Mouse (Mus musculus) embryonic facial prominence, embryonic 13.5 days (tissue): ENCODE data around the gene Ptpn7. TPM values are rescaled to one million over a fixed set of nuclear protein-coding genes. Genes with fewer than 3 reads are reported as not detected.
A peak's percentile ranks its signal among the peaks of the same experiment; 100 is the strongest.

ENCODE experiments used
- ATAC-seq: fragments of 200-750 bp; cut with Nextera tagmentation; 2 replicates; pipeline ENCODE4 v1.8.0; 2017; ENCODE audit warnings: low read depth; ENCODE audit not compliant: insufficient number of reproducible peaks, insufficient read depth, low FRiP score, low TSS enrichment
- H3K27ac ChIP-seq: fragments of 300-500 bp; sonication (generic); 2 replicates; pipeline ENCODE4 v1.5.1; 2015; ENCODE audit warnings: moderate library complexity, mild to moderate bottlenecking, inconsistent platforms
- H3K27me3 ChIP-seq: fragments of 300-500 bp; sonication (generic); 2 replicates; pipeline ENCODE4 v1.6.1; 2015; ENCODE audit warnings: mild to moderate bottlenecking, inconsistent platforms
- H3K36me3 ChIP-seq: fragments of 300-500 bp; sonication (generic); 2 replicates; pipeline ENCODE4 v1.6.1; 2015; ENCODE audit warnings: mild to moderate bottlenecking, inconsistent platforms
- H3K4me1 ChIP-seq: fragments of 300-500 bp; sonication (generic); 2 replicates; pipeline ENCODE4 v1.6.1; 2015; ENCODE audit warnings: inconsistent platforms
- H3K4me2 ChIP-seq: fragments of 300-500 bp; sonication (generic); 2 replicates; pipeline ENCODE4 v1.6.1; 2015; ENCODE audit warnings: moderate library complexity, mild to moderate bottlenecking, inconsistent platforms
- H3K4me3 ChIP-seq: fragments of 300-500 bp; sonication (generic); 2 replicates; pipeline ENCODE4 v1.5.1; 2015; ENCODE audit warnings: mild to moderate bottlenecking, inconsistent platforms
- H3K9ac ChIP-seq: fragments of 300-500 bp; sonication (generic); 2 replicates; pipeline ENCODE4 v1.6.1; 2015; ENCODE audit warnings: mild to moderate bottlenecking, inconsistent platforms
- H3K9me3 ChIP-seq: fragments of 300-500 bp; sonication (generic); 2 replicates; pipeline ENCODE4 v1.6.1; 2016; ENCODE audit warnings: inconsistent platforms
- WGBS: fragments of 180-500 bp; shearing (Covaris S2); methylation state at CpG from one replicate; pipeline ENCODE4 v1.1.7; 2015; ENCODE audit warnings: mixed read lengths; 5-methylcytosine and 5-hydroxymethylcytosine counted together
- polyA plus RNA-seq: library from polyadenylated mRNA; unstranded; fragments of >200 nt; fragmentation: Nextera tagmentation; extraction: Ambion mirVana; gene quantifications from 2 replicates; pipeline ENCODE4 v1.2.1, GENCODE M21; 2015

Ptpn7 gene
- polyA plus RNA-seq, 1 experiment from 2014 or later, result 2.2 TPM

DNA sequence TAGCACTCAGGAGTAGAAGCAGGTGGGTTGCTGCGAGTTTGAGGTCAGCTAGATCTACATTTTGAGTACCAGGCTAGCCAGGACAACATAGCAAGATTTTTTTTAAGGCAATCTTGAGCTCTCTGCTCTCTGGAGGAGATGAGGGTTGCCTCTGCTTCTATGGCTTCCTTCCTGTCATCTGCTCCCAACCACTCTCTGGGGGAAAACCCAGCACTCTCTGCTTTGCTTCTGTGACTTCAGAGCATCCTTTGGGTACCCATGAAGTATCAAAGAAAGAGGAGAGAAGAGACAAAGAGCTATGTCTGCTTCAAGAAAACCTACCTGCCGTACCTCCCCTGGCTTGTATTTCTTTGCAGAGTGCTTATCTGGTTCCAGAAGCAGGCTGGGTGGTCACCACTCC is 11.4 kb downstream of the Ptpn7 start:
- no peak for ATAC-seq
- Histone ChIP-seq H3K9ac (no peak overlapping the region), H3K9me3 (no peaks in the 10 kb centered on the region), H3K4me1 (peaks cover 22% of the 10 kb centered on the region), H3K27me3 (0 out of 2 replicates have a peak, but pooled peaks cover 4% of the 10 kb centered on the region), H3K36me3 (no peaks in the 10 kb centered on the region), H3K27ac (no peak overlapping the region), H3K4me3 (no peak overlapping the region), H3K4me2 (no peak overlapping the region)
- 81% methylated on average over 2 of the region's 2 CpGs for WGBS

DNA sequence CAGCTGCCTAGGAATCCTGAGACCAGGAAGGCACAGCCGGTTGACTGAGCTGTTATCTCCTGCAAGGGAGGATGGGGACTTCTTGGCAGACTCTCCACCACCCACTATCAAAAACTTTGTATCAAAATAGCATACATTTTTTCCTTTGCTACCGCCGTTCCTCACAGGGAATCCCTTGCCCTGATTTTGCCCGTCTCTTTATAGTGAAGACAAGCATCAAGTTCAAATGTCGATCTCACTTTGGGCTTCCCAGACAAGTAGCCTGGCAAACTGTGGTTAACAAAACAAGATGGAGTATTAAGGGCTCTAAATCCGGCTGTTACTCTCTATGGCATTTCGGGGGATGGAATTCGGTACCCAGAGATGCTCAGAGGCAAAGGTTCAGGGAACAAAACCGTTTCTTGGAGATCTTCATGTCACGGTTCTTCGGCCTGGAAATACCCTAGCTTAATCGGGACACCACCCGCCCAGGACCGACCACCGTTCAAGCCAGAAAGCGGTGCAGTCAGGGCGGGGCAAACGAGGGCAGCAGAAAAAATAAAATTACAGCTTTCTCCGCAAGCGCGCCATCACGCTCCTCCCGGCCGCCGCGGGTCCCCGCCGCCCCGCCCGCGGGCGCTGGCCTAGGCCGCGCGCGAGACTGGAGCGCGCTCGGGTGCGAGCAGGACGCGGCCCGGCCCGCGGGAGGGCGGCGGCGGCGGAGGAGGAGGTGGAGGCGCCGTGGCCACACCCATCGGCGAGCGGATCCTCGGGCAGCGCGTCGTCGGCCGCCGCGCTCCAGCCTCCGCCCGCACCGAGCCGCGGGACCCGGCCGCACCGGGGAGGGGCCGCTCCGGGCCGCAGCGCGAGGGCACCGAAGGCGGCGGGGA is 13.8 kb downstream of the Ptpn7 start, which contains the start of gene Arl8a:
Arl8a (plus strand) TSS at position 748 of the 869 bp plus-strand sequence.
- peaks cover 4% of the 10 kb centered on the region for H3K36me3 ChIP-seq
- ATAC-seq, result peak; percentile 70
- under 1% methylated on average over 65 of the region's 78 CpGs for WGBS
- peak within 1 kb of the TSS; percentile 83 for H3K4me3 ChIP-seq
- H3K27ac ChIP-seq, result peak within 1 kb of the TSS; percentile 94
- H3K4me1 ChIP-seq, result peaks cover 35% of the 10 kb centered on the region
- peak within 1 kb of the TSS; percentile 81 for H3K4me2 ChIP-seq
- H3K9me3 ChIP-seq, result no peaks in the 10 kb centered on the region
- H3K9ac ChIP-seq, result peak within 1 kb of the TSS; percentile 93
- 0 out of 2 replicates have a peak, but pooled peaks cover 4% of the 10 kb centered on the region for H3K27me3 ChIP-seq

DNA sequence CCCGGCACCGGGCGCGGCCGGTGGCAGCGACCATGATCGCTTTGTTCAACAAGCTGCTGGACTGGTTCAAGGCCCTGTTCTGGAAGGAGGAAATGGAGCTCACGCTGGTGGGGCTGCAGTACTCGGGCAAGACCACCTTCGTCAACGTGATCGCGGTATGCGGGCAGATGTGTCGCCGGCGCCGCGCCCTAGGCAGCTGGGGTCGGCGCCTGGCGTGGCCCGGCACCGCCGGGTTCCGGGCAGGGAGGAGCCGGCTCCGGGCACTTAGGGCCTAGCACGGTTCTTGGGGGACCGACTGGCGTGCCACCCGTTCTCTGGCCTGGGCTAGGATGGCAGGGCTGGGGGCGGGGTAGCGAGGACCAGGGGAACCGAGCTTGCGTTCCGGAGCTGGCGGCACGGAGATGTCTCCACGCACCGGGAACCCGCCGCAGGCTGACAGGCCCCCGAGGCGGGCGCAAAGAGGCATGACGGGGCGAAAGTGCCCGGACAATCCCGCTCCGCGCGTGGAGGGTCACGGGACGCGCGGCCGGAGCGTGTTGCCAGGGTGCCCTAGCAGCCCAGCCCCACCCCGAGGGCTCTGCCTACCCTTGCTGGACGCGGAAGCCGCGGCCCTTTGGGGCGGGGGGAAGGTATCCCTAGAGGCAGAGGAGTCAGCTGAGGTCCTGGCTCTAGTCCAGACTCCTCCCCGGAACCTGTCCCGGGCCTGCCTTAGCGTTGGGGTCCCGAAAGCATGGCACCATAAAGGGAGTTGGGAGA is 14.6 kb downstream of the Ptpn7 start:
- Histone ChIP-seq H3K4me2 (peak overlapping the region; percentile 81), H3K4me3 (peak overlapping the region; percentile 83), H3K27ac (peak overlapping the region; percentile 94), H3K9ac (peak overlapping the region; percentile 93), H3K9me3 (no peaks in the 10 kb centered on the region), H3K4me1 (peaks cover 36% of the 10 kb centered on the region), H3K36me3 (peaks cover 10% of the 10 kb centered on the region), H3K27me3 (0 out of 2 replicates have a peak, but pooled peaks cover 4% of the 10 kb centered on the region)
- peak; percentile 21 for ATAC-seq
- under 1% methylated on average over 69 of the region's 69 CpGs for WGBS

DNA sequence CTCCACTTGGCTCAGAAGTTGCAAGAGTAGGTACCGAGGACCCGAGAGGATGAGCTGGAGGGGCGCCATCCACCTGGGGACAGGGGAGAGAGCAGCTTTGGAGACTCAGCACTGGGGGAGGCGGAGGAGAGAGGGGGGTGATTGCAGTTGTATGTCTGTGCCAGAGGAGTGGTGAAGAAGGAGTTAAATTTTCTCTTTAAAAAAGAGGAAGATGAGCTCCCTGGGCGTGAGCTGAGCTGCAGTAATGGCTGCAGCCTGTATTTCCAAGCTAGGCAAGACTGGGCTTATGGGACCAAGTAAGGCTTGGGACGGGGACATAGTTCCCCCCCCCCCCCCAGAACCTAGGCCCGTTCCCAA is 15.2 kb downstream of the Ptpn7 start:
- H3K4me3 ChIP-seq, result peak overlapping the region; percentile 83
- no peaks in the 10 kb centered on the region for H3K9me3 ChIP-seq
- peaks cover 42% of the 10 kb centered on the region for H3K4me1 ChIP-seq
- H3K4me2 ChIP-seq, result peak overlapping the region; percentile 81
- 0 out of 2 replicates have a peak, but pooled peaks have one; percentile 2 for ATAC-seq
- 0 out of 2 replicates have a peak, but pooled peaks cover 4% of the 10 kb centered on the region for H3K27me3 ChIP-seq
- peaks cover 15% of the 10 kb centered on the region for H3K36me3 ChIP-seq
- peak overlapping the region; percentile 94 for H3K27ac ChIP-seq
- 0% methylated on average over 7 of the region's 7 CpGs for WGBS
- peak overlapping the region; percentile 93 for H3K9ac ChIP-seq

DNA sequence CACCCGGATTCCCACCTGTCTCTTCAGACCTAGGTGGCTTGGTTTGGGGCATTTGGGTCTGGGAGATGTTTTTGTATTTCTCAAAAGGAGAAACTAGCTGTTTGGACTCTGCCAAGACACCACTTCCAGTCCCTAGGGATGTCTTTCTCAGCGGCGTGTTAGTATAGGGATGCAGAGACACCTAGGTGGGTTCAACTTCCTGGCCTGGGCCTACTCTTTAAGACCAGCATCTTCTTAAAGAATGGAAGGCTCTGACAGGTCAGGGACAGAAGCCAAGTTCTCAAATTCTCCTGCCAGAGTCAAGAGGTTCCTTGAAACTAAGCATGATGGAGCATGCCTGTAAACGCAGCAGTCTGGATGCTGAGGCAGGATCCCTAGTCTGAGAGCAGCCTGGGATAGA is 16.0 kb downstream of the Ptpn7 start:
- Histone ChIP-seq H3K9ac (peak overlapping the region; percentile 93), H3K4me1 (peaks cover 43% of the 10 kb centered on the region), H3K4me3 (peak overlapping the region; percentile 83), H3K27ac (peak overlapping the region; percentile 94), H3K36me3 (peaks cover 15% of the 10 kb centered on the region), H3K27me3 (0 out of 2 replicates have a peak, but pooled peaks cover 3% of the 10 kb centered on the region), H3K9me3 (no peaks in the 10 kb centered on the region), H3K4me2 (peak overlapping the region; percentile 81)
- WGBS, result 55% methylated on average over 4 of the region's 4 CpGs
- no peak for ATAC-seq

DNA sequence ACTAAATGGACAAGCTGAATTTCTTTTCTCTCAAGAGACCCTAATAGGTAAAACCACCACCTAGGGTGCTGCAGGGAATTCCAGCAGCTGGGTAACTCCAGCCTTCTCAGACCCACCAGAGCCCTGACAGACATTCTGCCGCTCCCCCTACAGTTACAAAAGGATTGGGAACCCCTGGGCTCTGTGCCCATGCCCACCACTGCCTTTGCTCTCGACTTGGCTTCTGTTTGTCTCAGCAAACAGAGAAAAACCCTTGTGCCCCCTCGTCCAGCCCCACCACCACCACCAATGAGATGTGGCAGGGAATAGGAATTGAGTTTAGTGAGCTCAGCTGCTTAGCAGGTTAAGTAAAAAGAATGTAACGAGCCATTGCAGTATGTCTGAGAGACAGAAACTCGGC is 16.5 kb downstream of the Ptpn7 start:
- WGBS, result 65% methylated on average over 5 of the region's 5 CpGs
- Histone ChIP-seq H3K4me3 (no peak overlapping the region), H3K27me3 (no peaks in the 10 kb centered on the region), H3K36me3 (peaks cover 15% of the 10 kb centered on the region), H3K9ac (no peak overlapping the region), H3K4me1 (peaks cover 45% of the 10 kb centered on the region), H3K9me3 (no peaks in the 10 kb centered on the region), H3K27ac (peak overlapping the region; percentile 94), H3K4me2 (peak overlapping the region; percentile 81)
- ATAC-seq, result no peak

DNA sequence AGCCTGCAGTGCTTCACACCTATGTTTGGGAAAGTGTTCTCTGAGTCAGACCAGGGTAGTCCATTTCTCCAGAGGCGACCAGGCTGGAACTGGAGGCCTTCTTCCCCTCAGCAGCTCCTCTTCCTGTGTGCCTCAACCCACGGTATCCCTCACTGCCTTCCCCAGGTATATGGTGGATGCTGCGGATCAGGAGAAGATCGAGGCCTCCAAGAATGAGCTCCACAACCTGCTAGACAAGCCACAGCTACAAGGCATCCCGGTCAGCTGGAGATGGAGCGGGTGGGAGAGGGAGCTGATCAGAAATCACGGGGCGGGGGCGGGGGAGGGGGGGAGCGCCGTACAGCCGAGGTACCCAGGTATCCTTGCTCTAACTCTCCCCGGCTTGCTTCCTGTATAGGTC is 21.5 kb downstream of the Ptpn7 start:
- Histone ChIP-seq H3K27me3 (no peaks in the 10 kb centered on the region), H3K4me2 (peak overlapping the region; percentile 53), H3K4me1 (peaks cover 45% of the 10 kb centered on the region), H3K9ac (peak overlapping the region; percentile 69), H3K36me3 (peaks cover 35% of the 10 kb centered on the region), H3K9me3 (no peaks in the 10 kb centered on the region), H3K27ac (peak overlapping the region; percentile 89), H3K4me3 (peak overlapping the region; percentile 25; the same call in 1 of the 2 replicates)
- ATAC-seq, result no peak
- 18% methylated on average over 13 of the region's 13 CpGs for WGBS

DNA sequence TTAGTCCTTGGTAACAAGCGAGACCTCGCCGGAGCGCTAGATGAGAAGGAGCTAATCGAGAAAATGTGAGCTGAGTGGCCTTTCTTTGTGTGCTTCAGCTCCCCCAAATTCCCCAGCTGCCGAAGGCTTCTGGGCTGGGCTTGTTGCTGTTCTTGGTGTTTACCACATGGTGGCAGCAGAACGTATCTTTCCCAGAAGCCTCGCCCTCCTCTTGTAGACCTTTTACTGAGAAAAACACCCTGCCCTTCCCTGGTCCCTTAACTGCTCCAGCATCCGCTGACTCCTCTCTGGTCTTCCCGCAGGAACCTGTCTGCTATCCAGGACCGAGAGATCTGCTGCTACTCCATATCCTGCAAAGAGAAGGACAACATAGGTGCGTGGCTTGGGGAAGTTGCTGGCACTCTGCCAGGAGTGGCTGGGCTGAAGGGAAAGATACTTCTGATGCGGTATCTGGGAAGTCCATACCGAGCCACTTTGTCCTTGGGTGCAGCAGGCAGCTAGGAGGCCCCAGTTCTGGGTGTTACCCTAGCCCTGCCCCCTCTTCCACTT is 22.0 kb downstream of the Ptpn7 start:
- Histone ChIP-seq H3K27me3 (no peaks in the 10 kb centered on the region), H3K9me3 (no peaks in the 10 kb centered on the region), H3K4me3 (peak overlapping the region; percentile 25; the same call in 1 of the 2 replicates), H3K27ac (peak overlapping the region; percentile 89), H3K9ac (peak overlapping the region; percentile 69), H3K36me3 (peaks cover 35% of the 10 kb centered on the region), H3K4me2 (peak overlapping the region; percentile 53), H3K4me1 (peaks cover 44% of the 10 kb centered on the region)
- WGBS, result 4% methylated on average over 14 of the region's 14 CpGs
- peak; percentile 40 for ATAC-seq

DNA sequence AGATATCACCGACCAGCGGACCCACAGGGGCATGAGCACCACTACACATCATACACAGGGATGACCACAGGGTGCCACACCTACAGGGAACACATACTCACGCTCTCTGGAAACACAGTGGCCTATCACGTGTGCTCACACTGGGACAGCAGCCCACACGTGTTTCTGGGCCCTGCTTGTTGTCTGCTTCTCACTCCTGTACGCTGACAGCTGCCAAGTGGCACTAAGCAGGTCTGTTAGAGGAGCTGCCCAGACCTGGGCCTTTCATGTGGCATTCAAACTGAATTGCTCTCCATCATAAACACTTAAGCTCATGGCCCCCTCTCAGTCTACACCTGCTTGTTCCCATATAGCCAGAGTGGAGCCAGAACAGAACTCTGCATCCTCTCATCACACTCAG is 23.8 kb downstream of the Ptpn7 start:
- Histone ChIP-seq H3K4me1 (peaks cover 34% of the 10 kb centered on the region), H3K4me2 (no peak overlapping the region), H3K27me3 (no peaks in the 10 kb centered on the region), H3K9ac (no peak overlapping the region), H3K9me3 (no peaks in the 10 kb centered on the region), H3K36me3 (peaks cover 31% of the 10 kb centered on the region), H3K4me3 (no peak overlapping the region), H3K27ac (peak overlapping the region; percentile 24; the same call in 1 of the 2 replicates)
- WGBS, result 82% methylated on average over 6 of the region's 6 CpGs
- ATAC-seq, result no peak

DNA sequence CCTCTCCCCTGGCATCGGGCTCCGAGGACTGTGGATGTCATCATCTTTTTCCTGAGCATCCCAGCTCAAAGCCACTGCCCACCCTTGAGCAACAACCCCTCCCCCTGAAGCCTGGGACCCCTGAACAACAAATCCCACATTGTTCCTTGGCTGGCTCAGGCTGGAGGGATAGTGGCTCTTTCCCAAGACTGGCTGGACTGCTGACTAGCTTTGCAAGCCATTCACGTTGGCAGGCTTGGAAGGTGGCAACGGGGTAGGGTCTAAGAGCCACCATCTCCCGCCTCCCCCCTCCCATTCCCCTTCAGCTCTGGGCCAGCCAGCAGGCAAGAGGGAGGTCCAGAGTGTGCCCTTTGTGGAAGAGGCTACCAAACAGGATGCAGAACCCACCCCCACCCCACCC is 26.1 kb downstream of the Ptpn7 start:
- no peaks in the 10 kb centered on the region for H3K9me3 ChIP-seq
- H3K4me2 ChIP-seq, result no peak overlapping the region
- H3K27ac ChIP-seq, result no peak overlapping the region
- peaks cover 20% of the 10 kb centered on the region for H3K36me3 ChIP-seq
- WGBS, result 45% methylated on average over 5 of the region's 5 CpGs
- H3K4me1 ChIP-seq, result peaks cover 26% of the 10 kb centered on the region
- no peak for ATAC-seq
- no peak overlapping the region for H3K4me3 ChIP-seq
- peak overlapping the region; percentile 36; the same call in 1 of the 2 replicates for H3K9ac ChIP-seq
- no peaks in the 10 kb centered on the region for H3K27me3 ChIP-seq

DNA sequence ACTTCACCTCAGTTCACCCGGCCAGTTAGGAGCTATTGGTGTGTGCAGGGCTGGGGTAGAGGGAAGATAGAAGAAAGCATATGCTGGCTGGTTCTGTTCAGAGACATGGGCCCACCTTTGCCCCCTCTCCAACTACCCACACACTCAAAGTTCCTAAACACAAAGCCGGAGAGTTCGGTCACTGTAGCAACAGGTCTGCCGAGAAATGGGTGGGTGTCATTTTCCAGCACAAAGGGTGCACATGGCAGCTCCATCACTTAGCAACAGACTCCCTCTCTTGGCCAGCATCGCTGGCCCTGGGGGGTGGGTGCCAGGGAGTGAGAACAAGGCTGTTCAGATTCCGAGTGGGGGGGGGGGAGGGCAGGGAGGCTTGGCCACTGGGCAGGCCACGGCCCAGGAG is 26.6 kb downstream of the Ptpn7 start:
- WGBS, result 65% methylated on average over 7 of the region's 7 CpGs
- ATAC-seq, result no peak
- H3K27me3 ChIP-seq, result no peaks in the 10 kb centered on the region
- peaks cover 20% of the 10 kb centered on the region for H3K36me3 ChIP-seq
- H3K27ac ChIP-seq, result no peak overlapping the region
- no peak overlapping the region for H3K9ac ChIP-seq
- H3K4me3 ChIP-seq, result no peak overlapping the region
- peaks cover 23% of the 10 kb centered on the region for H3K4me1 ChIP-seq
- H3K4me2 ChIP-seq, result no peak overlapping the region
- no peaks in the 10 kb centered on the region for H3K9me3 ChIP-seq
